Mouse (Mus musculus) brain, adult 2 months (tissue): Measurements from ENCODE around the gene Psmd7.
A peak's percentile ranks its signal among the peaks of the same experiment; 100 is the strongest.
"Not testable (repeated sequence)": the region's sequence is repeated elsewhere in the genome, so short reads cannot be mapped to it uniquely, and the experiment has no call there.

Experiments used
- DNase-seq: peaks from one replicate; pipeline ENCODE4 v3.0.0; 2011; ENCODE audit warnings: low read depth, low spot score

The Psmd7 gene

DNA sequence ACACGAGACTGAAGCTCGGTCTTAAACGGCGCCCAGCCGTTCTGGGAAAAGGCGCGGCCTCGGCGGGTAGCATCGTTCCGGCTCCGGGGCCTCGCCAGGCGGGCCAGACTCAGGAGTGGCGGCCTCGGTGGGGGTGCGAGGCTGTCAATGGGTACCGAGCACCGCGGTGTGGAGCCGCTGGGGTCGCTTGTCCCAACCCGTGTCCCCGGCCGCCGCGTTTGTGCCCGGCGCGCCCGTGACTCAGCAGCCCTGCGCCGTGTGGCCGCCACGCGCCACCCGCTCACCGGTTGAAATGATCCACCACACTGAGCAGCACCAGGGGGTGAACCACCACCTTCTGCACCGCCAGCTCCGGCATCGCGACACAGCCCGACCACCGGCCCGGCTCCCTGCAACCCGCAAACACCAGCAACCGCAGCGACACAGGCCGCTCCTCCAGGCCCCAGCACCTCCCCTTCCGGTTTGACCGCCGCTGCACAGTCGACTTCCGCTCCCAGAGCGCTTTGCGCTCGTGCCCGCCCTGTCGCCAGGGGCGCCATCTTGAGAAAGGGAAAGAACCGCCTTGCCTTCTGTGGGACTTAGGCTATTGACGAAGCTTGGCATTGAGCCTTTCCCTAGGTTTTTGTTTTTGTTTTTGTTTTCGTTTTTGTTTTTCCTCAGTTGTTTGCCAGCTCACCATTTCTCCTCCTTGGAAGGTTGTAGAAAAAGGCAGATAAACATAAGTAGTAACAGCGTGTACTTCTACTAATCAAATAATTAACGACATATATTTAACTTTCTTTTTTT, at the start of gene Psmd7:
Psmd7 (minus strand) TSS at position 470 of the 786 bp plus-strand sequence.
- DNase-seq: peak; percentile 96

DNA sequence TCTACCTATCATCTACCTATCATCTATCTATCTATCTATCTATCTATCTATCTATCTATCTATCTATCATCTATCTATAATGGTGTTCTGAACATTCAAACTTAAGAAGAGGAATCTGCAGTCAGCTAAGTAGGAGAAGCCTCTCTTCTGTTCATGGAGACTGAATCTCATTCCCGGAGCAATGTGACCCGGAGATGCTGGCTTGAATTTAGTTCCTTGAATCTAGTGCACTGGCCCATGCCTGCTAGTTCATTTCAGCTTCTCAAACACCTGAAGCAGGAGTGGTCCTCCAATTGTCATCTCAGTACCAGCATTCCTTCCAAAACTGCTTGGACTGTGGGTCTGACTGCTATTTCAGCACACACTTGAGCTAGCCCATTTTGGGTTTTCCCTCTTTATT, 45.5 kb upstream of the Psmd7 start:
- no peak for DNase-seq

DNA sequence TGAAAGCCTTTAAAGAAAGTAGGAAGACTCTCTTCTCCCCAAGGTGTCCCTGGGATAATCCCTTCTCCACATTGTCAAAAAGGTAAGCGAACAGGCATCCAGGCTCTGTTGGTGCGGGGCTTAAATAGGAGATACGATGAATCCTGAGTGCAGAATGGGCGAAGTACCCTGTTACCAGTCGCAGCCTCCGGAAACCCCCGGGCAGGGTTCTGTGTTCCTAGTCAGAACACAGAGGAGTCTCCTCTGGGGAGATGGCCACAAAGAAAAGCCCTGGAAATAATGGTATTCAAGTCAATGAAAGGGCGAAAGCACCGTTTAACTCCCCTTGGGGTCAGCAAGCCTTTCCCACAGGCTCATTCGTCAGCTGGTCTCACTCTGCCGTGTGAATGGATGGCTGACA, 41.4 kb upstream of the Psmd7 start:
- DNase-seq: no peak

DNA sequence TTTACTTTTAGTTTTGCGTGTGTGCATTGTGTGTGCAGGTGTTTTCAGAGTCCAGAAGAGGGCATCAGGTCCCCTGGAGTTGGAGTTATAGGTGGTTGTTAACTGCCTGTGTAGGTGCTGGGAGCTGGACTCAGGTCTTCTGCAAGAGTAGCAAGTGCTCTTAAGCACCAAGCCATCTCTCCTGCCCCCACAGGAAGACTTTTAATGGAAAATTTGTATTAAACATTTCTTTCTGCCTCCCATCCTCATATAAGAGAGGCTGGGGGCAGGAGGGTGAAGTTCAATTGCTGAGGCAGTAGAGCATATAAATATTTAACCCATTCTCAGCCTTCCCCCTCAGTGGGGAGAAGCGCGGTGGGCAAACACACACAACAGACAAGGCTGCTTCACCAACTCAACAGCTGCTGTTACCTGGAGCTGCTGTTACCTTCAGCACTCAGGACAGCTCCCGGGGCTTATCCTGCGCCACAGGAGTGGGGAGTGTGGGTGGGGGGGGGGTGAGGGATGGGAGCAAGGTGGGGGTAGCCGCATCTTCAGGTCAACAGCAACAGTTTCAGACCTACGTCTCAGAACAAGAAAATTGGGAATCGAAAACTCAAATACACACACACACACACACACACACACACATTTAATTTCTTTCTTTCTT, 40.4 kb upstream of the Psmd7 start:
- no peak for DNase-seq

DNA sequence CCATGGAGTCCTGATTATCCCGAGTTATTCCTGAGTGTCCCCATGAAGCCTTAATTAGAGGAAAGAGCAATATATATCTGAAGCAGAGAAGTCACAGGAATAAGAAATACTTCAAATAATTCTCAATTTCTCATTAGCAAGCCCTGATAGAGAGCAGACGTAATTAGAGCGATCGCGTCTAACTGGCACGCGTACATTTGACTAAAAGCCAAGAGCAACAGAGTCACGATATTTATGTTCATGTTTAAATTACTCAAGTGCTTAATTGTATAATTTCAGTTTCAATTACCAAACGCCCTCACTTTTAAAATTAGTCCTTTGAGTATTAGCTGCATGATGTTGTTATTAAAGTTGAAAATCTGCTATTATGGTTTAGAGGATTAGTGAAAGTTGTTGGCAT, 39.6 kb upstream of the Psmd7 start:
- no peak for DNase-seq

DNA sequence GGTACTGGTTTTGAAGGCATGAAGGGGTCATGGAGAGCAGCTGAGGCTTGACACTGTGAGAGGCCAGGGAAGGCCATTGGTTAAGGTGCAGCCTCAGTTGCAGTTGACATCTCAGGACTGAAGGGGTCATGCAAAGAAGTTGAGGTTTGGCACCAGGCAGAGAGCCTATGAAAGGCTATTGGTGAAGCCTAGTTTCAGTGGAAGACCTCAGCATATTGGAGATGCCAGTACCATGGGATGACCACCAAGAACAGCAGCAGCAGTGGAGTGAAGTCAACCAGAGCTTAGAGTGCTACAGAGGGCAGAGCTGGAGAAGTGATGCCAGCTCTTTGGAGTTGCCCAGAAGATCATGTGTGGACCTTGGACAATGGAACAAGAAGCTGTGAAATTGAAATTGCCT, 36.0 kb upstream of the Psmd7 start:
- DNase-seq: not testable (repeated sequence)

DNA sequence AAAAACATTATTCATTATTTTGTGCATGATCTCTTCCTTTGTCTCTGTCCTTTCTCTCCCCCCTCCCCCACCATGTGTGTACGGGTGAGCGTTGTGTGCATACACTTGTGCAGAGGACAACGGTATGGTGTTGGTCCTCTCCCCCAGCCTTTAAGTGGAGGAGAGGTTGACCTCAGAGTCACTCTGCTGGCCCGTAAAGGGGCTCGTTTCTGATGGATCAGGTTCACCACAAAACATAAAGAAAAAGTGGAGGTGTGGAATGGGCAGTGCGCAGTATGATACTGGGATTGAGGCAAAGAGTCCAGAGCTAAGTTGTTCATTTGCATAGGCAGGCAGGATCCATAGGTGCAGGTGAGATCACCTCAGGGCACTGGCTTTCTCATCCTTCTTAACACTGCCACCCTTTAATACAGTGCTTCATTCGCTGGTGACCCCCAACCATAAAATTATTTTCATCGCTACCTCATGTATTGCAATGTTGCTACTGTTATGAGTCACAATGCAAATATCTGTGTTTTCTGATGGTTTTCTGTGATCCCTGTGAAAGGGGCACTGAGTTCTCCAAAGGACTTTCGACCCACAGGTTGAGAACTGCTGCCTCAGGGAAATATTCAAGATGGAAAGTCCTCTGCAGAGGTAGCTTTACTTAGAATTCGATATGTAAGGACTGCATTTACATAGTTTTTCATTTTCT, 33.8 kb upstream of the Psmd7 start:
- no peak for DNase-seq

DNA sequence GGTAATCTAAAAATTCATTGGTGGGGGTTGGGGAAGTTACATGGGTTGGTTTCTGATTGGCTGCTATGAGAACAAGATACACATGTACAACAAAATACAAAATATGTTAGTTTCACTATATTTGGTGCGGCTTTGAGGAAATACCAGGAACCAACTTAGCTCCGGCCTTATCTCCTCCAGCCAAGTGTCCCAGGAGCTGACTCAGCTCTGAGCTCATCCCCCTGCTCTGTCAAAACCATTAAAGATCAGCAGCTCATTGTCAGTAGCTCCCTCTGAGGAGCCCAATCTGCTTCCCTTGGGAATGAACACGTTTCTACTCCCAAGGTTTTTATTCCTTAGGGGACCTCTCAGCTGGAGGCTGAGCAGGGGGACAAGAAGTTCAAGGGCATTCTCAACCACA, 32.9 kb upstream of the Psmd7 start:
- no peak for DNase-seq

DNA sequence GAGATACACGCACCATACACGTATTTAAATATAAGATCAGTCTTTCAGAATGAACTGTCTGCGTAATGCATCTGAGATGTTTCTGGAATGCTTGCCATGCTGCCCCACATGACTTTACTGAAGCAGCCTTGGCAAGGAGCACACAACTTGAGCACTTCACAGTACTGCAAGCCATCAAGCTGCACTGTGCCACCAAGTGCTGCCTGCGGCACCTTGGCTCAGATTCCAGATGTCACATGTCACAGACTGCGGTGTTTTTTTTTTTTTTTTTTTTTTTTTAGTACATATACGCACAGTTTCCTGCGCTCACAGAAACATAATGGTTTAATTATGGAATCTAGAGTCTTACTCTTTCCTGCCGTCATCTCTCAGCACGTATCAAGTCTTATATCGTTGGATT, 30.2 kb upstream of the Psmd7 start:
- peak; percentile 3 for DNase-seq

DNA sequence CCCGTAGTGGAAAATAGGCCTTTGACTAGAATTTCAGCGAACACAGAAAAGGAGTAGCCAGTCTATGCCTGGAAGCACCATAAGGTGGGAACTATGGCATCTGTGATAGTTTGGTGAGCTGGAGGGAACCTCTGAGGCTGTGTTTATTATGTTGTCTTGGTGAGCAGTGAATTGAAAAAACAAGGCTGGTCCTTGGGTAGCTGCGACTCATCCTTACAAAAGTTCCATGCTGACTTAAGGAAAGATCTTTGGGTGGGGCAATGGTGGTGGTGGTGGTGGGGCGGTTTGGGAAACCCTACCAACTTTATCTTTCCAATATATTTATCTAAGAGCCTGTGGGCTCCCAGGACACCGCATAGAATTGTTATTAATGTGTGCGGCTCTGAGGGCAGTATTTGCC, 25.1 kb upstream of the Psmd7 start:
- DNase-seq: no peak

DNA sequence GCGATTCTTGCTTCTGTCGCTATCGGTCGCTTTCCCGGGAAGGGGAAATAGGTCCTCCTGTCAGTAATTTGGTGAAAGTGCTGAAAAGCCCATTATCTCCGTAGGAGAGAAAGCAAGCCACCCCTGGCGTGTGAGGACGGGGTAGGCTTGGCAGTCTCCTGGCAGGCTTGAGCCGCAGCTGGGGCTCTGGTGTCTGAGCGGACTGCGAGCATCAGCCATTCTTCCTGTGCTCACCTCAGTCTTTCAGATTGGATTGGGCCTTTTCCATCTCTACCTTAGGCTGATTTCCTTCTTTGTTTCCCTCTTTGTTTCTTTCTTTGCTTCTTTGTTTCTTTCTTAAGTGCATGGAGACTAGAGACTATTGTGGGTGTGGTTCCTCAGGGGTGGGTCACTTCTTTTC, 22.6 kb upstream of the Psmd7 start:
- DNase-seq: no peak

DNA sequence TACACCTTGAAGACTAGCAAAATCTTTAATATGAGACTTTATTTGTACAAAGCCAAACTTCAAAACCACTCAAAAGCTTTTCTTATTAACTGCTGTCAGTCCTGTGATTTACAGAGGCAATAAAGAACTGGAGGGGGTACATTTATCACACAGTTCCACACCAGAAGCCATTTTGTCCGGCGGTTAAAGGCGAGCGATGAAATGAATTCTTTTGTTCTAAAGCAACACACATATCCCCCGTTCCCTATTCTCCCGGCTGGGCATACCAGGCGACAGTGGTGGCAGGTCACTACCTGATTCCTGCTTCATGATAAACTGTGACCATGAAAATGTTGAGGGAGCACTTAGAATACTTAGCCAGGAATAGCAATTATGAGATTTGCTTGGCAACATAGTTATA, 20.5 kb upstream of the Psmd7 start:
- DNase-seq: no peak

DNA sequence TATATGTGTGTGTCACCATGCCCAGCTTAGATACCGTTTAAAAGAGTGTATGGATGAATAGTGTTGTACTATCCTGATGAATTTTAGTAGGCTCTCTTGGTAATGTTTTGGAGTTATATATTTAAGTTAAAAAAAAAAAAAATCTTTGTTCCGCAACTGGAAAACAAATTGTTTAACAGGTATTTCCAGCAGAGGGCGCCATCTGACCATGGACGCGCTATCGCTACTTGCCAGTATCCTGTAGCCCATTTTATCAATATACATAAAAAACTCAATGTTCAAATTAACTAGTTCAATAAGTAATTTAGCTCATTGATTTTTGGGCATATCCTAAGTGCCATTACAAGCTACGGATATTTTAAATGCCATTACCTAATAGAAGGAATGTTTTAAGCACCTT, 14.8 kb upstream of the Psmd7 start:
- DNase-seq: peak; percentile 76

DNA sequence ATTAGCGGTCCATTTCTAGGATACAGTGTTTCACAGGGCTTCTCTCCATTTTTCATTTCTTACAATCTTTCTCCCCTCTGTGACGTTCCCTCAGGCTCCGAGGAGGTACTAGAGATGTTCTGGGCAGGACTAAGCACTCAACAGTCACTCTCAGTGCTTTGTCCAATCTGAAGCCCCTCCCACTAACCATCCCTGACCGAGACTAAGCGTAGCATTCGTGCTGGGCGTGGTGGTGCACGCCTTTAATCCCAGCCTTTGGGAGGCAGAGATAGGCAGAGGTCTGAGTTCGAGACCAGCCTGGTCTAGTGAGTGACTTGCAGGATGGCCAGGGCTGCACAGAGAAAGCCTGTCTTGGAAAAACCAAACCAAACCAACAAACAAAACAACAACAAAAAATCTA, 11.4 kb upstream of the Psmd7 start:
- DNase-seq: no peak

DNA sequence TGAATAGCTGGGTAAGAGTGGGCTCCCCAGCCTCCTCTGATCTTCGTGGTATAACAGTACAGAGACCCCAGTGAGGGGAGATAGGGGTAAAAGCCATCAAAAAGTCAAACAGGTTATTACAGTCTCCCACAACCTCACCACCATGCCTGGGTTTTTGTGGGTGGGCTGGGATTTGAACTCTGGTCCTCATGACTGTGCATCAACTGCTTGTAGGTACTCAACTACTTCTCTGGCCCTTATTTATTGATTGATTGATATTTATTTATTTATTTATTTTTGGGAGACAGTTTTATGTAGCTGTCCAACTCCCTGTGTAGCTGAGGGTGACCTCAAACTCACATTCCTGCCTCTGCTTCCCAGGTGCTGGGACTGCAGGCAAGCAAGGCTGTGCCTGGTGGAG, 9.5 kb upstream of the Psmd7 start:
- DNase-seq: no peak

DNA sequence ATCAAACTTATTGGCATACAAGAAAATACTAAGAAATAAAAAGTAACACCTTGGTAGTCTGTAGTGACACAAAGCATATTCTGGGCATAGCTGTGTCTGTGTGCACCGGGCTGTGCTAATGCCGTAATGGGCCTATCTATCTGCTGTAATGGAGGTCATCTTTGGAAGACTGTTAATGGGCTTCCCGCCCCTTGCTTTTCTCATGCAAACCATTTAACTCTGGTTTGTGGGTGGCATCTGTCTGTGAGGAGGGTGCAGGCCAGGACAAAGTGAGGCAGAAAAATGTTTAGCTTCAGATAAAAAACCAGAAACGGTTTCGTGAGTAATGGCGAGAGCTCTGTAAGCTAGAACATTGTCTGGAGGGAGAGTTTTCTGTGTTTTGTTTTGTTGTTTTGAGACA, 6.6 kb upstream of the Psmd7 start:
- DNase-seq: no peak

DNA sequence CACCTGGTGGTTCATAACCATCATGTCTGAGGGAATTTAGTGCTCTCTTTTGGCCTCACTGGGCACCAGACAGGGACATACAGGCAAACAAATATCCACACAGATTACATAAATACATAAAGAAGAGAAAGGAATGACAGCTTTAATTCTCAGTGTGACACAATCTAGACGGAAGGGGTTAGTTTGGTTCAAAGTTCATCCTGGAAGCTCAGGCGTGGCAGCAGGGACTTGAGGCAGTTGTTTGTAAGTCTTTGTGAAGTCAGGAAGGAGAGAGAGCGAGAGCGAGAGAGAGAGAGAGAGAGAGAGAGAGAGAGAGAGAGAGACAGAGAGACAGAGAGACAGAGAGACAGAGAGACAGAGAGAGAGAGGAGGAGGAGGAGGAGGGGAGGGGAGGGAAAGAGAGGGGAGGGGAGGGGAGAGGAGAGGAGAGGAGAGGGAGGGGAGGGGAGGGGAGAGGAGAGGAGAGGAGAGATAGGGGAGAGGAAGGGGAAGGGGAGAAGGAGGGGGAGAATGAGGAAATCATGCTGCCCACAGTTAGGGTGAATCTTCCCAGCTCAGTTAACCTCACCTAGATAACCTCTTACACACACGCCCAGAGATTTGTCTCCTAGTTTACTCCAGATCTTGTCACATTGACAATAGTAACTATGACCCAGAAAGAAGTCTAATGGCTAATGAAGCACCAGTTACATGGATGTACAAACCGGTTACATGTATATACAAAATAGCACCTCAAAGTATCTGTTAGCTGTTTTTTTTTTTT, 5.9 kb upstream of the Psmd7 start:
- DNase-seq: no peak

DNA sequence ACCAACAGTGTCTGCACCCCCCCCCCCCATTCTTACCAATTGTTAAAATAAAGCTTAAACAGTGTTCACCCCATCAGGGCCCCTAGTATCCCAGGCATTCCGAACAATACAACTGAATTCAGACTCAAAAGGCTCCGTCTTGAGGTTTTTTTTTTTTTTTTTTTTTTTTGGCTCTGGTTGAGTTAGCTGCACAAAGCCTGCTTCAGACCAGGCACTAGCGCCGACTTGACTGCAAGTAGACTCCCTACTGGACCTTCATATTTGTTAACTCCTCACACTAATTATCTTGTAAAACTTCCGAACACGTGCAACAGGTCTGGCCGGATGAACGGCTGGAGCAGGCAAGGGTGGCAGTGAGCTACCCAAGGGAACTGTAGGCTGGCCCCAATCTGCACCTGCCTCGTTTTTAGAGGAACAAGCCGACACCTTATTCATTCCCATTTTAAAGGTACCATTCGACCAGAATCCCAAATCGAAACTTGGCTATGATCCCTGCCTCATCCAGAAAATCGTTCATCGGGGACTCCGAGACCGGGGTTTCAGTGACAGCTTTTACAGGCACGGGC, 752 bp downstream of the Psmd7 start:
- peak; percentile 17 for DNase-seq

DNA sequence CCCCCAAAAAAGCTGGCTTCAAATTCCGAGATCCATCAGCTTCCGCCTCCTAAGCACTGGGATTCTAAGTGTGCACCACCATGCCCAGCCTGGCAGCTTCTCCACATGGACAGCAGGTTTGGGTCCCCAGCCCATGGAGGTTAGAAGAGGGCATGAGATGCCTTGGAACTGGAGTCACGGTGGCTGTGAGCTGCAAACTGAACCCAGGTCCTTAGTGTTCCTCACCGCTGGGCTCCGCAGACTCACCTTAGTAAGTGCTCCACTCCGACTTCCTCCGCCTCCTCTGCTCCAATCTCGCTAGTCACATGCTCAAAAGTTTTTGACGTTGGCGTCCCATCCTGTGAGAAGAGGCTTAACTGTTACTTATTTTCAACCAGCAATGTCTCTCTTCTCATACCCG, 6.1 kb downstream of the Psmd7 start:
- DNase-seq: no peak

DNA sequence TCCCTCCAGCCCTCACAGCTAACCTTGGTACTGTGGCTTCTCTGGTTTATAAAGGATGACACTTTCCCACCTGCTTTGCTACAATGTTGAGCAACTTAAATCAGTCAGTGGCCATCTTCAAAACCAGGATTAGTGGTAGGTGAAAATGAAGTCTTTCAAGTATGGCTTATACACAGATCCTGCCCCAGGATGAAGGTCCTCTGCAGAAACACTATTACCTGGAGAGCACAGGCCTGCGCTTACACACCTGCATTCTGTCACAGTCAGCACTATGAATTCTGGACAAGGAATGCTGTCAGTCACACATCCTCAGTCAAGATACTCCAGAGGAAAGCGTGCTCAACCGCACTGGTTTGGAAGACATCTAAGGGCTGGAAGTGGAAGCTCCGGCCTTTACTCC, 6.7 kb downstream of the Psmd7 start:
- DNase-seq: no peak

DNA sequence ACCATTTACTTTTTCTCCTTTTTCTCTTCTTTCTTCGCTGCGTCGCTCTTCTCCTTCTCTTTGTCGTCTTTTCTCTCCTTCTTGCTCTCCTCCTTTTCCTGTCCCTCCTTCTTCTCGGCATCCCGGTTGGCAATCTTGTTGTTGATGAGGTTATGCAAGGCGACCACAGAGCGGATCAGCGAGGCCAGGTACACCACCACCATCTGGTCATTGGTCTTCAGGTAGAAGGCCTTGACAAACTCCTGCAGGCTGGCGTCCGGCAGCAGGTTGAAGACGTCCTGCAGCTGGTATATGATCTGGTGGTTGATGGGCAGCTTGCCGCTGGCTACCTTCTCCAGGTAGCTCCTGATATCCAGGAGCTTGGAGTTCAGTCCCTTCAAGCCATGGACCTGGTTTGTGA, 7.4 kb downstream of the Psmd7 start:
- no peak for DNase-seq

DNA sequence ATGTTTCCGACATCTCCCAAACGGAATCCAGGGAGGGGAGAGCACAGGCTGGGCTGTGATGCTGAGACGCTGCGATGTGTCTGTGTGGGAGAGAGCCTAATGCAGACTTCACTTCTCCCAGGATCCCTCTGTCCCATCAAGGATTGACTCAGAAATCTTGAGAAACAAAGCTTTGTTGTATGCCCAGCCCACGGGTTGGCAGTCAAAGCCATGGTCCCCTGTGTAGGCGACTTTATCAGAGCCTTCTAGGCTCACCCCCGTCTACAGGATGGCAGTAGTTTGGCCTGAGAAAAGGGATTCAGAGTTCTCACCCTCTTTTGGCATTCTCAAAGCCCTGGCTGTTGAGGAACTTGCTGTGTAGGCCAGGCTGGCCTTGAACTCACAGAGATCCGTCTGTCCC, 9.7 kb downstream of the Psmd7 start:
- peak; percentile 51 for DNase-seq
